Mouse (Mus musculus): ENCODE data around the gene Cpsf6.

Gene Cpsf6

DNA sequence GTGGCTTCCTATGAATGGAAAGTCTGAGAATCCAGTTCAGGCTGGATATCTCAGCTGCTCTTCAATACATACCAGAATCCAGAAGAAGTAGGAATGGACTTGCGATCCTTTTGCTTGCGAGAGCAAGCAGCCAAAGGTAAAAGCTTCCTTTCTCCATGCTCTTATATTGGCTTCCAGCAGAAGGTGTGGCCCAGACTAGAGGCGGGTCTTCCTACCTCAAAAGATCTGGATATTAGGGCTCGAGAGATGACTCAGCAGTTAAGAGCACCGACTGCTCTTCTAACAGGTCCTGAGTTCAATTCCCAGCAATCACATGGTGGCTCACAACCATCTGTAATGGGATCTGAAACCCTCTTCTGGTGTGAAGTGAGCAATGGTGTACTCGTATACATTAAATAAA lies at the start of gene Cpsf6:
TSS of gene Cpsf6 (minus strand) at position 108 of the 400 bp plus-strand sequence.
- DNase-seq (ENCODE audit: low read depth in 2 of 2, low spot score in 2 of 2), result no peak

DNA sequence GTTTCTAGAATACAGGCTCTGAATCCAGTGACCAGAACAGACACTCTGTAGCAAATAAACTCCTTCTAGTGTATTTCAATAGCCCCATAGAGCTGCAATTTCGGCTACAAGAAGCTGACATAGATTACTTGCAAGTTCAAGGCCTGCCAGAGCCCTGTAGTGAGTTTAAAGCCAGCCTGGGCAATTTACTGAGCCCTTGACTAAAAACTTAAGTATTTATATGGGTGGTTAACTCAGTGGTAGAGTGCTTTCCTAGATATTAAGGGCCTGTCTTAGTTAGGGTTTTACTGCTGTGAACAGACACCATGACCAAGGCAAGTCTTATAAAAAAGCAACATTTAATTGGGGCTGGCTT lies 46.8 kb upstream of the Cpsf6 start:
- no peak for DNase-seq (ENCODE audit: low read depth in 2 of 2, low spot score in 2 of 2)

DNA sequence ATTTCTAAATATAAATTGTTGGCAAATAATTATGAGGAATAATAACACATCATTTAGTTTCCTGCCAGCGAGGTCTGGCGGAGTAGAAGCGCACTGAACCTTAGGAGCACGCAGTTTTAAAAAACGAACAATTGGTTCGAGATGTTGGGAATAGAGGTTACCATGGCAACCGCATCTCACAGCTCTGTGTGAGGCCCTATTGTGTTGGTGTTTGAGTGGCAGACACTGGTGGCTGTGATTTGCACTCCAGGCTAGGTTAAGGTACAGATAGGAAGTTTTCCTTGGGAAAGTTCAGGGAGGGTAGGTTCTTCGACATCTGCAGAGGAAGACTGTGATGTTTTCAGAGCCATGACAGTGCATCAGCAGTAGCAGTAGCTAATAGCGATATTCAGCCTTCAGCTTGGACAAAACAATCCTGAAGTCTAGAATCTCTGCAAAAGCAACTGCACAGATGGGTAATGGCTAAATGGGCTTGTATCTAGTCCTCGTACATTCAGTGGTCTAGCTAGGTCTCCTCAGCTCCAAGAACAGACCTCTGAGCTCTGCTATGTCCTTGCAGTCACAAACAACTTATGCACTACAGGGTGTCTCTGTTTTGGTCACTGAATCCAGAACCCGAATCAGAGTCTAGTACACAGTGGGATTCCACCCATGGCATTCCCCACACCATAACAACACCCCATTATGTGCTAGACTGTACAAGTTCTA lies 46.2 kb upstream of the Cpsf6 start:
- no peak for DNase-seq (ENCODE audit: low read depth in 2 of 2, low spot score in 2 of 2)

DNA sequence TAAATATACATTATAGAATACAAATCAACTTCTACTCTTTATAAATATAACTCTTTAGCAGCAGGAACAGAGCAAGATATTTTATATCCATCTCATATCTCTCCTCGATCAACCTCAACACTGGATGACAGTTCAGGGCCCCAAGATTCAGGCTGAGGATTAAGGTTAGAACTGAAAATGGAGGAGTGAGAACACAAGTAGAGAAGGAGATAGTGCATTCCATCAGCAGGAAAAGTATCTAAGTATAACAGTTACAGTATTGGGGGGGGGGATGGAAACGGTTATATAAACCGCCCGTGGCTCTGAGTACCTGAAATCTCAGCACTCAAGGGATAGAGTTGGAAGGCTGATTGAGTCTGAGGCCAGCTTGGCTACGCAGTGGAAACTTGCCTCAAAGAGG lies 45.2 kb upstream of the Cpsf6 start:
- no peak for DNase-seq (ENCODE audit: low read depth in 2 of 2, low spot score in 2 of 2)

DNA sequence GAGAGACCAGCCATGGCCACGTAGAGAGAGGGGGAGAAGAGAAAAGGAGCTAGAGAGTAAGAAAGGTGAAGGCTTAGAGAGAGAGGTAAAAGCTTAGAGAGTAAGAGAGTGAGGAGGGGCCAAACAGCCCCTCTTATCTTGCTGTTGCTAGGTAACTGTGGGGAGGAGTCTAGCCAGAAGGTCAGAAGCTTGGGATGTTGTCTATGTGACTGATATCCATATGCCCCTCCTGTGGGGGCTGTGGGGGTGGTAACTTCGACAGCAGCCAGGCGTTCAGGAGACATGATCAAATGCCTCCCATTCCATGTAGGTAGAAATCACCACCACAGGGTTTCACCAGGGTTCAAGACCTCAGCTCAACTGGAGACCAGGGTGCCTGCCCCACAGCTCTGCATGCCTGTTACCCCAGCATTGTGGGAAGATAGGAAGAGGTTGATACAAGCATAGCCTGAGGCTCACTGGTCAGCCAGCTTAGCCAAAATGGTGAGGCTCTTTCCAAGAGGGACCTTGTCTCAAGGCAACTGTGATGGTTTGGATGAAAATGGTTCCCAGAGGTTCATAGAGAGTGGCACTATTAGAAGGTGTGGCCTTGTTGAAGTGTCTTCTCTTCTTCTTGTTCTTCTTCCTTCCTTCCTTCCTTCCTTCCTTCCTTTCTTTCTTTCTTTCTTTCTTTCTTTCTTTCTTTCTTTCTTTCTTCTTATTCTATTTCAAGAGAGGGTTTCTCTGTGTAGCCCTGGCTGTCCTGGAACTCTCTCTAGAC lies 44.5 kb upstream of the Cpsf6 start:
- DNase-seq (ENCODE audit: low read depth in 2 of 2, low spot score in 2 of 2), result no peak

DNA sequence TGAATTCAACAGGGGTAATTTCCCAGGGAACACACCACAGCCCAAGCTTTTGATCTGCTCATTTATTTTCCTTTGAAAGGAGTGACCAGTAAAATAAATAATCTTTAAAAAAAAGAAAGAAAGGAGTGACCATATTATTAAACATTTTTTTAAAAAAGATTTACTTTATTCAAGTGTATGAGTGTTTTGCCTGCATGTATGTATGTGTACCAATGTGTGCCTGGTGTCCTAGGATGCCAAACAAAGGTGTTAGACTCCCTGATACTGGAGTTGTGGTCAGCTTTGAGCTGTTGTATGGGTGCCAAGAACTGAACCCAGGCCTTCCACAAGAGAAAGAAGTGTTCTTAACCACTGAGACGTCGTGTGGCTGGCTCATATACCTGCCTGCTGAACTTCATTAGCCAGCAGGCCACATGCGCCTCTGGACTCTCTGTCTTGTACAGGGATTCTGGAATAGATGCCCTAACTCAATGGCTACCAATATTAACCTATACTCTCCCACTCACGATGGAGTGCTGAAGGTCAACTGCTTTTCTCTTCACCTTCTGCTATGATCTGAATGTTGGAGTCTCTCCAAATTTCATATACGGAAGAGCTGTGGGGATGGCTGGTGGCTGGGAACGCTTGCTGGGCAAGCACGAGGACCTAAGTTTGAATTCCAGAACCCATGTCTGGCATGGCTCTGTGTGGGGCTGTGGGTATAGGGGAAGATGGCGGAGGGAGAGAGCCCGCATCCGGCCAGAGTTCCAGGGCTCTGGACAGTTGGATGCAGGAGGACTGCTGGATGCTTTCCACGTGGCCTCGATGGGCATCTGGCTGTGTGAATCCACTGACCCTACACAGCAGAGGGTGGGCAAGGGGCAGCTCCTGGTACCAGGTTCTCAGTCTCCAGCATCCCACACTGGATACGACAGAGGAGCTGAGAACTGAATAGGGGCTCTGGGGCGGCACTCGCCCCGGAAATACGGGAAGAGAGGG lies 43.5 kb upstream of the Cpsf6 start:
- DNase-seq (ENCODE audit: low read depth in 2 of 2, low spot score in 2 of 2), result no peak

DNA sequence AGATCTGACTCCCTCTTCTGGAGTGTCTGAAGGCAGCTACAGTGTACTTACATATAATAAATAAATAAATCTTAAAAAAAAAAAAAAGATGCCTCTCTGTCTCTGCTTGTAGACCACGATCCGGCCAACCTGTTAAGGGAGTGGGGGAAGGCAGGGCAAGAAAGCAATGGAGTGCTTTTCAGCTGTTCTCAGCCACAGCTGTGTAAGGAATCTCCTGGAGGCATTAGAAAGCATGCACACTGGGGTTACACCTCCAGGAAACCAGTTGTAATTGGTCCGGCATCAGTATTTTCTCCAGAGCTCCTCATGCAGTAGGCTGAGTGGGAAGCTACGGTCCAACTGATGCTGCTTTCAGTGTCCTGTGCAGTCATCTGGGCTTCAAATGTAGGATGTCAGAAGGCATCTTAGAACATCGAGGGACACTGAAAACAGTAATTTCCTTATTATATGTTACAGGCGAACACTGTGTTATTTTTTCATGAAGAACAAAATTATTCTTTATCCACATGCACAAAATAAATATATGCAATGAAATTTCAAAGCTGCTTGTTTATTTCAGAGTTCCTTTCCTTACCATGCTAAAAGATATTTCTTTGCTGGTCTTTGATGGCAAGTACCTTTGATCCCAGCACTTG lies 42.5 kb upstream of the Cpsf6 start:
- no peak for DNase-seq (ENCODE audit: low read depth in 2 of 2, low spot score in 2 of 2)

DNA sequence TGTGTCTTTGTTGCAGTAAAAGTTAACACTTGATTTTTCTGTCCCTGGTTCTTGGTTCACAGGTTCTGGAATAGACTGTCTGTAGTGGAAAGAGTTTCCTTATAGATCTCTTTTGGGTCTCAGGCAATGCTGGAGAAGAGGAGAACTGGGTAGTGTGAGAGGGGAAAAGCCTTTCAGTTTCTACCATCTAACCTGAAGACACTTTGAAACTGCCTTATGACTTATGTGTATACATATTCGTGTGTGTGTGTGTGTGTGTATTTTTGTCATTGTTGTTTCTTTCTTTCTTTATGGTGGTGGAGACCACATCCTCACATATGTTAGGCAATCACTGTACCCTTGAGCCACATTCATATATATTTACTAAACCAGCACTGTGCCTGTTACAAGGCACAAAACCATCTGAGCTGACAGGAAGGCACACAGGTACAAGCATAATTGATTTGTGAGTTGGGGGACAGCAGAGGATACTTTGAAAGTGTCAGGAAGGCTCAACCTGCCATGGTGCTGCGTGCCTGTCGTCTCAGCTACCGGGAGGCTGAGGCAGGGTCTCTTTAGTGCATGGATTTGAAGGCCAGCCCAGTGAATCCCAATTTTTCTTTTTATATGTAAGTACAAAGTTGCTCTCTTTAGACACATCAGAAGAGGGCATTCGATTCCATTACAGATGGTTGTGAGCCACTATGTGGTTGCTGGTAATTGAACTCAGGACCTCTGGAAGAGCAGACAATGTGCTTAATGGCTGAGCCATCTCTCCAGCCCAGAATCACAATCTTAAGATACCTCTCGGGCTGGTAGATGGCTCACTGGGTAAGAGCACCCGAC lies 41.7 kb upstream of the Cpsf6 start:
- DNase-seq (ENCODE audit: low read depth in 2 of 2, low spot score in 2 of 2), result no peak

DNA sequence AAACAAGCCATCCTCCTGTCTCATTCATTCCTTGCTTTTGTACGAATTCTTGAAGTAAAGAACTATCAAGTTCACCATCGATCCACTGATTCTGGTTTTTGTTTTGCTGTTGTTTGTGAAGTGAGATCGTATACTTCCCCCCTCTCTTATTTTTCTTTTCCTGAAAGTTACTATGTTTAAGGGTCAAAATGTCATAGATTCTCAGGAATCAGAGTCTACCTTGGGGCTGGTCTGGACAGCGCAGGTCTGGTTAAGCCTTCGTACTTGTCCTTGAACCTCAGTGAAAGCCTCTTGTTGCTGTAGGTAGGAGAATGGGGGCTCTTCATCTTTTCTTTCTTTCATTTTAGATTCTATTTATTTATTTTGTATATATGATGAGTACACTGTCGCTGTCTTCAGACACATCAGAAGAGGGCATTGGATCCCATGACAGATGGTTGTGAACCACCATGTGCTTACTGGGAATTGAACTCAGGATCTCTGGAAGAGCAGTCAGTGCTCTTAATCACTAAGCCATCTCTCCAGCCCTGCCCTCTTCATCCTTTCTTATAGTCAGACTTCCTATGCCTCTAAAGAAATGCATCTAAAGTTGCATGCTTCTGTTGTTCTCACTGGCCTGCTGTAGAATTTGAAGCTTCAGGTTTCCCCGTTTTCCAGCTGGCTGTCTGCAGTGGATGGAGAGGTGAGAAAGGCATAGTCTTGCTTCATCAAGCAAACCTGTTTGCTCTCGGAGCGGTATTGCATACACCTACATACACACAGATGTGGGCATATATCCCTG lies 40.9 kb upstream of the Cpsf6 start:
- DNase-seq (ENCODE audit: low read depth in 2 of 2, low spot score in 2 of 2), result no peak

DNA sequence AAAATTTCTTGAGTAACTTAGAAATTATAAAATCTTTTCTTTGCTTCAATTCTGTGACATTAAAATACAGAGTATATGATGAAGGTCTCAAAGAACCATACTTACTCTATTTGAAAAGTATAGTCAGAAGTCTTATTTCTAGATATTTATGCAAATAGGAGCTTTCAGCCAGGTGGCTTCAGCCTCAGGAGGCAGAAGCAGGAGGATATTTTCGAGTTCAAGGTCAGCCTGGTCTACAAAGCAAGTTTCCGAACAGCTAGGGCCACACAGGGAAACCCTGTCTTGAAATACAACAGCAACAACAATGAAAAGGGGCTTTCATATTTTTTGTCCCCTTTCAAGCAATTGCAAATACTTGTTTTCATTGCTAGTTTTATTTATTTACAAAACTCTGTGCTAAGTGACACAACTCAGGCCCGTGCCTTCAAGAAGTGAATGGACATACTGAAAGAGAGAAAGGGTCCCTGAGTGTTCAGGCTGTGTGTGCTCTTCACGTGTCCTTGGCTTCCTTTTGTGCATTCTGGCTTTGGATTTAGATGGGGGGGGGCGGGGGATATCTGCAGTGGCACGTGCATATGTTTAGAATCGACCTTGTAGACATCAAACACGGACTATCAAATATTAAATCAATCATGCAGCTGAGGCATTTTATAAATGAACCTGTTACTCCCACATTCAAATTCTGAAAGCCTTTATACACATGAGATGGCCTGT lies 39.9 kb upstream of the Cpsf6 start:
- no peak for DNase-seq (ENCODE audit: low read depth in 2 of 2, low spot score in 2 of 2)

DNA sequence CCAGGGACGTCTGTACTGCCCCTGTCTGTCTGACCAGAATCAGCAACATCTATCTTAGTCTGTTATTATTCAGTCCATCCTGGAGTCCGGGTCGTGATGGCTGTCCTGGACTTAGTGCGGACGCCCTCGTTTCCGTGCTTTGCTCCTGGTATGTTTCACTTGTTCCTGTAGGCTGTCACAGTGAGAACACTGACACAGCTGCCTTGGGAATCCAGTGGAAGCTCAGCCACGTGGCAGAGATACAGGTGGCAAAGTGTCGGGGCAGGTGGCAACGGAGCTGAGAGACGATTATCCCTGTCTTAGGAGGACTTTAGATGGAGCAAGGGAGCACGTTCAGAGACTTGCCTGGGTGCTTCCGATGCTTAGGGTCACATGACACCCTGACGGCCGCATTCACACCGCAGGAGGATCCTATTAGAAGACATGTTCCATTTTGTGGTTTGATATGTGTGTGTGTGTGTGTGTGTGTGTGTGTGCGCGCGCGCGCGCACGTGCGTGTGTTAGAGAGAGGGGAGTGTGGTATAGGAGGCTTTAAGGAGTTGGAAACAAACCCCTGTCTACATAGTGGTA lies 38.9 kb upstream of the Cpsf6 start:
- peak in 1 of 2 experiments; percentile 2 for DNase-seq (ENCODE audit: low read depth in 2 of 2, low spot score in 2 of 2)

DNA sequence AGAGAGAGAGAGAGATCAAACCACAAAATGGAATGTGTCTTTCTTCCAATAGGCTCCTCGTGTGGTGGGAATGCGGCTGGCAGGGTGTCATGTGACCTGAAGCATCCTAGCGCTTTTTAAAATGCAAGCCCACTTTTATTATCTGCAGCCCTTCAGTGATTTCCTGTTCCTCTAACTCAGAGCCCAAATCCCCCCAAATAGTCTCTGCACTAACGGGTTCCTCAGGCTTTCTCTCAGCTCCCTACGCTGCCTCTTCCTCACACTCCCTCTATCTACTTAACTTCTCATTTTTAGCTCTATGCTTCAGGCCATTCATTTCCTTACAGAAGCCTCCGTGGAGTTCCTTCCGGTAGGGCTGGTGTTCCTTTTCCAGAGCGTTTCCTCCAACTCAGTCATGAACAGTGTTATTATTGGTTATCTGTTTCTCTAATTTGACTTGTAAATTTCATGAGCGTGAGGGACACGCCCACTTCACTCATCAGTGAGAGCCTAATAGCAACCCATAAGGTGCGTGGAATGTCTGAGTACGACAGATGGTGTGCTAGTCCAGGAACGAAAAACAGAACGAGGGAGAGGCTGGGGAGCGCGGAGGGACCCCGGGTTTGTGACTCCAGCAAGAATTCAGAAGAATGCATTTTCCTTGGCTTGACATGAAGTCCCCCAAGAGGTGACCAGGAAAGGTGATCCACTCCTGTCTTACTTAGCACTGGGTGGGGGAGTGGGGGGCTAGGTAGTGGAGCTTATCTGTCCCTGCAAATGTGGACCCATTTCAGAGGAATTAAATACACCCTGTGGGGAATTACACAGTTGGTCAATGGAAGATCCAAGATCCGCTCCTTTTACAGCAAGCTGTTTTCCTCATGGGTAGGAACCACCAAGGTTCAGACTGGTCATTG lies 38.2 kb upstream of the Cpsf6 start:
- DNase-seq (ENCODE audit: low read depth in 2 of 2, low spot score in 2 of 2), result no peak

DNA sequence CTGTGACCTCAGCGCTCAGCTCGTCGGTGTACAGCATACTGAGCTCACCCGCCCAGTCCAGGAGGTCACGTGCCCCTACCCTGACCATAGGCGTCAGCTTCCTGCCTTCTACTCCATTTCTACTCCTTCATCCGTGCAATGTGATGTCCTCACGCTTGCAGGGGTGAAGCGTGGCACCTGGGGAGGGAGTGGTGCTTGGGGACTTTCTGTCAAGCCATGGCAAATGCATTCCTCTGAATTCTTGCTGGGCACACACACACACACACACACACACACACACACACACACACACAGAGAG lies 37.6 kb upstream of the Cpsf6 start:
- no peak for DNase-seq (ENCODE audit: low read depth in 2 of 2, low spot score in 2 of 2)

DNA sequence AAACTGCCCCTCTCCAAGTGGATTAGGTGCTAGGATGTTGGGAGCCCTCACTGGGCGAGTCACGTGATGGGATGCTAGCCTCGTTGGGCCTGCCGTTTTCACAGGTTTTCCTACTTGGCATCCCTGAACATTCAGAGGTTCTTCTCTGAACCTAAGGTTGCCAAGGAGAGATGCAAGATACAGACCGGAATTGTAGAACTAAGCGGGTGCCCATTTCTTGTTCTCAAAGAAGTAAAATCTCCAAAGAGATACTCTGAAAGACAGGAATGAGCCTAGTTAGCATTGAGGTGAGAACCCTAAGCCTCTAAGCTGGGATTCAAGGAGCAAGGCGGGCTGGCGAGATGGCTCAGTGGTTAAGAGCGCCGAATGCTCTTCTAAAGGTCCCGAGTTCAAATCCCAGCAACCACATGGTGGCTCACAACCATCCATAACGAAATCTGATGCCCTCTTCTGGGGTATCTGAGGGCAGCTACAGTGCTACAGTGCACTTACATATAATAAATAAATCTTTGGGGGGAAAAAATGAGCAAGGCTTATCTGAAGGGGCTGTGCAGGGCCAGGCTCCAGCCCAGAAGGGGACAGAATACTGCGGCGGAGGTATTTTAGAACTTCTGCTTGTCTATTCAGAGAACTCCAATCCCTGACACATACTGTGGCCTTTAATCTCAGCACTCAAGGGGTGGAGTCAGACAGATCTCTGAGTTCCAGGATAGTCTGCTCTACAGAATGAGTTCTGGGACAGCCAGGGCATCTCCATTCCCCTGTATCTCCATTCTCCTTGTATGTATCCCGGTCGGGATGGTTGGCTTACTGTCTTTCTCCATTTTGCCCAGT lies 37.0 kb upstream of the Cpsf6 start:
- no peak for DNase-seq (ENCODE audit: low read depth in 2 of 2, low spot score in 2 of 2)

DNA sequence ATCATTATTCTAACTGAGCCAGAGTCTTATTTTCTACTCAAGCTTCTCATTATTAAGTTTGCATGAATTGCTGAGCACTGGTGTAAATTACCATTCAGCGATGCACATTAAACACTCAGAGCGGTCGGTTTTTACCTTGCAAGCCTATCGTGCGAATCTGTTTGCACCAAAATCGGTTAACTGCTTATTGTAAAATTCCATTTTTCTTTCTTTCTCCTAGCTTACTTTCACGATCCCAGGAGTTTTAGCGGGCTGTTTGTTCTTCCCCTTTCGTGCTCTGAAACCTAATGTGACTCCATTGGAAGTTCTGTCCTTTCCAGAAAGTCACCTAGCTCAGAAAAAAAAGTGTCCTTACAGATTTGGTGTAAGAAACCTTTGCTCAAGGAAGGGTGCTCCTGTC lies 36.3 kb upstream of the Cpsf6 start:
- DNase-seq (ENCODE audit: low read depth in 2 of 2, low spot score in 2 of 2), result no peak

DNA sequence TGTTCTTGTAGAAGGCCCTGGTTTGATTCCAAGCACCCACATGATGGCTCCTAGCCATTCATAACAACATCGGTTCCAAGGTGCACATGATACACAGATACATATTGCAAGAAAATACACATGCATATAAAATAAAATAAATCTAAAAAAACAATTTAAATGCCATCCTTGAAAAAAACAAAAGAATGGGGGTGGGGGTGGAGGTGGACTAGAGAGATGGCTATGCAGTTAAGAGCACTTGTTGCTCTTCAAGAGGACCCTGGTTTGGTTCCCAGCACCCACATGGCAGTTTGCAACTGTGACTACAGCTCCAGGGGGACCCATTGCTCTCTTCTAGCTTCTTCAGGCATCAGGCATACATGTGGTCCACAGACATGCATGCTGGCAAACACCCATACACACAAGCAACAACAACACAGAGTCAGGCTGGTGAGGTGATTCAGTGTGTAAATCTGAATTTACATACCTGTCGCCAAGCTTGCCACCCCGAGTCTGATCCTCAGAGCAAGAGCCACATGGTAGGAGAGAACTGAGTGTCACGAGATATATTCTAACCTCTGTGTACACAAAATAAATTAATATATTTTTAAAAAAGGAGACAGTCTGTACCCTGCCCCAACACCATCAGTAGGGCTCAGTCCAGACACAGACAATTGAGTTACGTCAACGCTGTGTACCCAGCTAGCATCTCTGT lies 35.7 kb upstream of the Cpsf6 start:
- no peak for DNase-seq (ENCODE audit: low read depth in 2 of 2, low spot score in 2 of 2)
